Mouse (Mus musculus) induced T-regulatory cell, adult 2 months (primary cell): ENCODE data around the gene Atp1b1.

Experiments used
- DNase-seq: peaks from one replicate; pipeline ENCODE4 v3.0.0-alpha.2; 2012; ENCODE audit warnings: low read depth

Gene Atp1b1

DNA sequence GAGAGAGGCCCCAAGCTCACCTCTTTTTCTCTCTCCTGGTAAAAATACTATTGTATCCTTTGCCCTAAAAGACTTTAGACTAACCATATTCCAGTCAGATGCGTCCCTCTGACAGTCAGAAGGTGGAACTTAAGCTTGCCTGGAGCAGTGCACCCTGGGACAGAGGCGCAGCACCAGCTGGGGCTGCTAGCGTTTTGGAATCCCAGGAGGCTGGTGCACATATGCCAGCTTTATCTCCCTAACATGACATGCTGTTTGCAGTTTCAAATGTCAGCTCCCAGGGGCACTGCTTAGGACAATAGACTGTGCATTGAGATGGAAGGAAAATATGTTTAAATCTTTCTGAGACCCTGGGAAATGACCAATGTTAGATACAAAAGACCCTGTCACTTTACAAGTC is 66.0 kb downstream of the Atp1b1 start:
- DNase-seq = no peak

DNA sequence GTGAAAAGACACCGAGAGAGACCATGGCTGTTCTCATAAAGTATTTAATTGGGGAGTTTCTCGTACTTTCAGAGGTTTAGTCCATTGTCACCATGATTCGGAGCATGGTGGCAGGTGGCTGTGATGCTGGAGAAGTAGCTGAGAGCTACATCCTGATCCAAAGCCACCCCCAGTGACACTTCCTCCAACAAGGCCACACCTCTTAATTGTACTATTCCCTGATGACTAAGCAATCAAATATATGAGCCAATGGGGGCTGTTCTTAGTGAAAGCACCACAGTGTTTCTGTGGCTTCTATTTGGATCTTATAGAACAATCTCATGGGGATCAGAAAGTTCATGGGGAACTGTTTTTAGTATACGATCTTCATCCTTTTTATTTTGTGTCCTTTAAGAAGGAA is 68.4 kb downstream of the Atp1b1 start:
- no peak for DNase-seq
